Mouse (Mus musculus): ENCODE data around the gene Smtnl1.

The Smtnl1 gene

DNA sequence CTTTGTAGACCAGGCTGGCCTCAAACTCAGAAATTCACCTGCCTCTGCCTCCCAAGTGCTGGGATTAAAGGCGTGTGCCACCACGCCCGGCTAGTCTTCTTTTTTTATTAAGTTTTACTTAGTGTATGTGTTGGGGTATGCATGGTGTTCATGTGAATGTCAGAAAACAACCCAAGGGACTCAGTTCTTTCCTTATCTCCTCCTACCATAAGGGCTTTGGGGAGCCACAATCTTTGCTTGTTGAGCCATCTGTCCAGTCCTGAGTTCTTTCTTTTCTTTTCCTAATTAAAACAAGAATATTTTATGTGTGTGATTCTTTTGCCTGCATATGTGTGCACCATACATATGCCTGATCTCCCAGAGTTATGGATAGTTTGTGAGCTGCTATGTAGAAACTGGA, 29.3 kb downstream of the Smtnl1 start:
- no peak for DNase-seq (ENCODE audit: low spot score)

DNA sequence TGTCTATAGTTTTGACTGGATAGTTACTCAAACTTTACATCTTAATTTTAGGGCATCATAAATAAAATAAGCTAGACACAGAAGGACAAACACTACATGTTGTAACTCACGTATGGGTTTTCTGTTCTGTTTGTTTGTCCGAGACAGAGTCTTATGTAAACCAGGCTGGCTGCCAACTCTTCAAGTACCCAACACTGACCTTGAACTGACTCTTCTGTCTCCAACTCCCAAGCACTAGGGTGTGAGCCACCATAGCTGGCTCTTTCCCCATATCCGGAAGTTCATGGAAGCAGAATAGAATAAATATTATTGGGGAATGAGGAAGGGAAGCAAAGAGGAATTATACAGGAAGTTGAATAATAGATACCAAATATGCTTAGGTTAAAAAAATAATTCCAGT, 29.9 kb downstream of the Smtnl1 start:
- no peak for DNase-seq (ENCODE audit: low spot score)

DNA sequence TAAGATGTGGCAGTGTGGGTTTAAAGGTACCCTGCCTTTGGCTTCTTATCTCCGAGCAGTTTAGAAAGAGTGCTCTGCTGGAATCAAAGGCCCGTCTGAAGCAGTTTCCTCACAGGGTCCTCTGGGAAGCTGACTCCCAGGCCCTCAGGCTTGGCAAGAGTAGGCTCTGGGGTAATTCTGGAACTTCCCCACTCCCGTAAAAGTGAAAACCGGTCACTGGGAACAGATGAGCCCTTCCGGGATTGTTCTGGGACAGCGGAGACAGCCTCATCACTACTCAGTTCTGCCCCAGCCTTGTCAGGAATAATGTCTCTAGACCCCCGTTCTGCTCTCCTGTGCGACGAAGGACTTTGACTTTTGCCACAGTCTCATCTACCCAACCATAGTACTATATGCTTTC, 32.0 kb downstream of the Smtnl1 start:
- no peak for DNase-seq (ENCODE audit: low spot score)

- DNase-seq (ENCODE audit: low spot score) = no peak
Measured at GRCm38 (mm10) chr2:84788316-84788715, 34.1 kb downstream of the Smtnl1 start.

DNA sequence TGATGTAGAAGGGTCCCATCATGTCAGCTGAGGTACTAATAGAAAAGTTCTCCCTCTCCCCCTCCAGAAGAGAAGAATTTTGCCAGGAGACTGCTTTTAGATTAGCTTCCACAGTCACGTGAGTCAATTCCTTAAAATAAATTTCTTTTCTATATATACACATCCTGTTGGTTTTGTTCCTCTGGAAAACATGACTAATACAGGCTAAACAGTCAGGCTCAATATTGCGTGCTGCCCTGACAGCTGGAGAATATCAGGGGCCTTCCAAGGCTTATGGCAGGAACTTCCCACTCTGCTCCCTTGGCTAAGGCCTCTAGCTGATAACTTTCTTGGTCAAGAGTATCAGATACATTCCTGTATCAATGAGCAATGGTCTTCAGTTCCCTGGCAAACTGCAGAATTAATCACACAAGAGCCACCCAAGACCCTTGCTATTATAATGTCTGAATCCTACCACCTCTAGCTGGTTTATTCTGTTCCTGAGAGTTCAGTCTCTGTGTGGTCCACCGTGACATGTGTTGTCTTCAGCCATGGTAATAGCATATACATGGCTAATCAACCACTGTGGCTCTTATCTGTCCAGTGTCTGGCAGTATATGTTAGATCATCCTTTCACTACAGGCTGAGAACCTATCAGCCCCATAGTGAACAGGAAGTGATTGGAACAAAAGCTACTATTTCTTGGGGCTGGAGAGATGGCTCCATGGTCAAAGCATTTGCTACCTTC, 38.4 kb downstream of the Smtnl1 start:
- DNase-seq (ENCODE audit: low spot score) = no peak

DNA sequence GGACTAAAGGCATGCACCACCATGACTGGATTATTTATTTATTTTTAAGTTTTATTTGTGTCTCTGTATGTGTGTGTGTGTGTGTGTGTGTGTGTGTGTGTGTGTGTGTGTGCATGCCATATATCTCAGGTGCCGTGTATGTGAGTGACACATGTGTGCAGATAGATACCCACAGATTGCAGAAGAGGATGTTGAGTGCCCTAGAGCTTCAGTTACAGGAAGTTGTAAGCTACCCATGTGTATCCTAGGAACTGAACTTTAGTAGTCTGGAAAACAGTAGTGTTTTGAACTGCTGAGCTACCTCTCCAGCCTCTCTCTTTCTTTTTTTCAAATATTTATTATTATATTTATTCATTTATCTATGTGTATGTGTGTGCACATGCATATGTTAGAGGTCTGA, 39.1 kb downstream of the Smtnl1 start:
- DNase-seq (ENCODE audit: low spot score) = no peak

GRCm38 (mm10) chr2:84779210-84779609, 43.2 kb downstream of the Smtnl1 start:
- peak; percentile 87 for DNase-seq (ENCODE audit: low spot score)

DNA sequence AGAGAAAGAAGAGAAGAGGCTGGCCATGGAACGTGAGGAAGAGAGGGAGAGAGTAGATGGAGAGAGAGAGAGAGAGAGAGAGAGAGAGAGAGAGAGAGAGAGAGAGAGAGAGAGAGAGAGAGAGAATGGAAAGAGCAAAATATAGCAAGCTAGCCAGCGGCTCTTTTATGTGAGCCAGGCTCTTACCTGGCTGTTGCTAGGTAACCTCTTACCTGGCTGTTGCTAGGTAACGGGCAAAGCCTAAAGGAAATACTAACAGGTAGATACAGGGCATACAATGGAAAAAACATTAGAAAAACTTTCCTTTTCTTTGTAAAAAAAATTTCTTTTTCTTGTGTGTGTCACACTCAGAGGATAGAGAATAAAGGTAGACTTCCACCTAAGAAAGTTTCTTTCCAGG, 44.7 kb downstream of the Smtnl1 start:
- DNase-seq (ENCODE audit: low spot score) = no peak

DNA sequence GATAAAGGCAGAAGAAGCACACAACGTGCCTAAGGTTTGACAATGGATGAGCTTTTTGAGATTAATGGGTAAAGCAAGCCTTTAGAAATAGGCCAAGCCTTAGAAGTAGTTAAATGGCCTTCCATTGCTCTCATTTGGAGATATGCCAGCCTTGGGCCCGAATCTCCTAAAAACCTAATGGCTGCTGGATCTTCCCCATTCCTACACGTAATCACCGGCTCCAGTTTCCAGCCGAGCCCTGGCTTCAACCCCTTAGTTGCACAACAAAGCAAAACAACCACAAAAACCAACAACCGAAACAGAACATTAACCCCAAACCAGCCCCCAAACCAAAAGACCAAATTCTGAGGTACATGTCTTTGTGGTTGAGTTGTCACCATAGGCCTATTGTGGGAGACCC, 46.8 kb downstream of the Smtnl1 start:
- no peak for DNase-seq (ENCODE audit: low spot score)

DNA sequence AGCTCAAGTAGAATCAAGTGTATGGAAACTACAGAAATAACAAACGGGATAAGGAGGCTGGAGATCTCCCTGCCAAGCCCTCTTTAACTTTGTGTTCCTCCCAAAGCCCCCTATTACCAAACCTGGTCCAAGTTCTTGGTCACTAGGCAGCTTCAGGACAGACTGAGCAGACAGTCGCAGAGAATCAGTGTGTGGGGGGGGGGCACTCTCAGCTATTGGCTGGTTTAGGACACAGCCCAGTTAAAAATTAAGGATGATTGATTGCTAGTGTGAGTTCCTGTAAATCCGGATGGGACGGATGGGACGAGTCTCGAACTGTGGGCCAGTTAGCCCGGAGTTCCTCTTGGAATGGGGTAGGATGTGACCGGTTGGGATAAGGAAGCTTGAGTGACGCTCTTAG, 47.2 kb downstream of the Smtnl1 start, which contains the start of gene Serping1:
TSS of gene Serping1 (minus strand) at position 204 of the 400 bp plus-strand sequence.
- DNase-seq (ENCODE audit: low spot score) = no peak

DNA sequence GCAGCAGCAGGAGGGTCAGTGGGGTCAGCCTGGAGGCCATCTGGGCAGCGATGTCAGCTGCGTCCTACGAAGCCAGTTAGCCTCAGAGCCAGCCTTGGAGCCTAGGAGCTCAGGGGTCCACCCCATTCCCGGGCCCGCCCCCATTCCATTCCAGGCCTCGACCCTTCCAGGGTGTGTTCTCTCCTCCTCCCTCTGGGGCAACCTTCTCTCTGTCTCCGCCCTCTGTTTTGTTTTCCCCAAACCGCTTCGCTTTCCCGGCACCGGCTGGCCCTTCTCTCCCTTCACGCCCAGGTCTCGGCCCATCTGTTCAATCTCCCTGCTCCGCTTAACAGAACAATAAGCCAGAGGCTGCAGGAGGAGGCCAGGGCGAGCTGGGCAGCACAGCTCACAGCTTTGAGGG, 47.7 kb downstream of the Smtnl1 start:
- DNase-seq (ENCODE audit: low spot score) = no peak

GRCm38 (mm10) chr2:84773195-84773594, 49.3 kb downstream of the Smtnl1 start:
- DNase-seq (ENCODE audit: low spot score) = no peak

DNA sequence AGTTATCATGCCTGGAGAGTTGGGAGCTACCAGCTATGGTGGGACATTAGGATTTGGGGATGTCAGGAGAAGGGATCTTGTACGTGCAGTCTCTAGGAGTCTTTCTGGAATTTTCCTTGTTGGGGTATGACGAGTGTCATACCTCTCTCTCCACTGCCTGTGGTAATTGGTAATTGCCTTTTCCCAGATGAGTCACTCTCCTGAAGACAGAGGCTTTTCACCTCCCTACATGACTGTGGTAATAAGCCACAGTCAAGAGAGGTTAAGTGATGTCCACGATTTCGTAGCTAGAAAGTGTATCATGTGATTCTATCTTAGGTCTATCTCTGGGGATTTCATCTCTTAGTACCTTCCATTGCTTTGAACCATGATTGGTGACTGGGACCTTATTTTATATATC, 50.0 kb downstream of the Smtnl1 start:
- DNase-seq (ENCODE audit: low spot score) = no peak

DNA sequence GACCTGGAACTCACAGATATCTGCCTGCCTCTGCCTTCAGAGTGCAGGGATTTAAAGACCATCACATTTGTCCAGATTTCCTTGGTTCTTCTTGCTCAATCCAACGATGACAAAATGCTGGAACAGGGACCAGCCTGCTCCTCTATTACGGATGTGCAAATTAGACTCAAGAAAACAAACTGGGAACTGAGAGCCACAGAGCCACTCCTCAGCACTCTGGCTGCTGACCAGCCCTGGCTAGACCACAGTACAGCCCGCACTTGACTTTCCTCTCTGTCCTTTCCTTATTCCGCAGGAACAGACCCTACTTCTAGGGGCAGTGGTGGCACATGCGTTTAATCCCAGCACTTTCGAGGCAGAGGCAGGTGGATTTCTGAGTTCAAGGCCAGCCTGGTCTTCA, 52.0 kb downstream of the Smtnl1 start:
- DNase-seq (ENCODE audit: low spot score) = no peak

DNA sequence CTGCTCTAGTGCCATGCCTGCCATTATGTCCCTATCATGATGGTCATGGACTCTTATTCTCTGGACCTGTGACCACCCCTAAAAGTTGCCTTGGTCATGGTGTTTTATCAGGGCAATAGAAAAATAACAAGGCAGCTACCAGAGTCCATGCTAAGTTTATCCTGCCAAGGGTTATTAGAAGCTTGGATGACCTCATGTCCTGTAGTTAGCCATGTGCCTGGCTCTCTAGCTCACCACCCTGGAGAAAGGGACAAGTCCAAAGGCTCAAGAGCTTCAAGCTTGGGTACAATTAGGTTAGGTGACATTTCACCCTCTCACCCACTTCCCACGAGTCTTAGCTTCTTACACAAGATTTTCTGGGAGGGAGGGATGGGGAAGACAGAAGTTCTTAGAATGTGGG, 59.6 kb downstream of the Smtnl1 start:
- DNase-seq (ENCODE audit: low spot score) = no peak

GRCm38 (mm10) chr2:84762295-84762694, 60.2 kb downstream of the Smtnl1 start:
- DNase-seq (ENCODE audit: low spot score) = no peak

- no peak for DNase-seq (ENCODE audit: low spot score)
Measured at GRCm38 (mm10) chr2:84761840-84762239, 60.6 kb downstream of the Smtnl1 start.

DNA sequence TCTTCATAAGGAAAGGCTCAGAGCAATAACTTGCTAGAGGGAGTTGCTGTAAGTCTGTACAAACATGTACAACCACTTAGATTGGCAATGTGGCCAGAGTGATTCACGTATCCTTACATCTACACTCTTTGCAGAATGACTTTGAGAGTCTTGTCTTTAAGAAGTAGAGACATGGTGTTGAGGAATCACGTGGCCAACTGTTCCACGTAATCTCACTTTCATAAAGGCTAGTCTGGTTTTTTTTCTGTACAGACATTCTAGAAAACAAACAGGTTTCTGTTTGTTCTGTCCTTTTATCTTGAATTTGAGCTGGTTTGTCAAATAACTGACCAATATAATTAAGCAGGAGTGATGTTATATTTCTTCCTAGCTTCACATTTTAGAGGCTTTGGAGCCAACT, 61.1 kb downstream of the Smtnl1 start:
- no peak for DNase-seq (ENCODE audit: low spot score)

All from T-cell, adult 2 months (primary cell).